Mouse (Mus musculus): ENCODE data around the gene Slc4a4.

The Slc4a4 gene

DNA sequence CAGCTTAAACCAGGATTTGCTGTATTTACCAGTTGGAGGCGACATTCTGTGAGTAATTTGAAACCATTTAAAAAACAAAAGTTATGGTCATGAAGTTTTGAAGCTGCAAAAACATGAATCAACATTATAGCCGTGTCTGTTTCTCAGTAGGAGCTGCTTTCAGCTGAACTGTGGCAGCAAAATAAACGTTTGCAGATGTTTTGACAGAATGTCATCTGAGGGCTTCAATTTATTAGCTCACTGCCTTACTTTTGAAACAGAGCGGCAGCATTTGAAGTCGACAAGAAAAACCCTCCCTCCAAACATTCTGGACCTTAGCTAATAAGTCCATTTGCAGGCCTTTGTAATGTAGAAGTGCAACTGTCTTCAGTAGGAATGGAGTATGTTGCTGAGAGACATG is 123.5 kb downstream of the Slc4a4 start:
- DNase-seq (ENCODE audit: low read depth), result peak; percentile 43

DNA sequence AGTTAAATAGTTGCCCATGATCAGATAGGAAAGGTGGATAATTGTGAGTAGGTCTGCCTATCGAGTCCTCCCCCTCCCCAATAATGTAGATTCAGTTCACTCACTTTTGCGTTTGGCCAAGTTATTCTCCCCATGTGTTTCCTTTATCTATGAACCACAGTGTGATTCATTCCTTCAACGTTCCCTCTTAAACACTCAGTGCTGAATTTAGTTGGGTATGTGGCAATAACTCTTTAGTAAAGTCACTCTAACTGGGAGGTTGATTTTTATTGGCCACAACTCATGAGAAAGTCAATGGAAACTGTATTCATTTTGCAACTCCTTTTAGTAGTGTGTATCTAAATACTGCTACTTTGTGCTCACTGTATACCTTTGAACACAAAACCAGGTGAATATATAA is 125.8 kb downstream of the Slc4a4 start:
- peak; percentile 58 for DNase-seq (ENCODE audit: low read depth)

DNA sequence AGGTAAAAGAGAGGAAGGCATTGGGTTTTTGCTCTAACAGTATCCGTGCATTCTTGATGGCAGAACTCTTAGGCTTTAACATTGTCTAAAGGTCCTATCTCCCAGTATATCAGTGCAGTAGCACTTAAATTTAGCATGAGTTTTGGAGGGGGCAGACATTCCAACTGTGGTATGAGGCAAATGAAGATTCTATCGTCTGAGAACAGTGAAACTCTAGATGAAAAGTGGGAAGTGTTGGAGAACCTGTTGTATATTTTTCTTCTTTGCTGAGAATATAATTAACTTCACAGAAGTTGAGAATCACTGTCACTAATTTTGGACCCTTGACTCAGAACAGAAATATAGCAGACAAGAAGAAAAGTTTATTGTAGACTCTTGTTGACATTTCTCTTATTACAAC is 128.2 kb downstream of the Slc4a4 start:
- DNase-seq (ENCODE audit: low read depth), result no peak

DNA sequence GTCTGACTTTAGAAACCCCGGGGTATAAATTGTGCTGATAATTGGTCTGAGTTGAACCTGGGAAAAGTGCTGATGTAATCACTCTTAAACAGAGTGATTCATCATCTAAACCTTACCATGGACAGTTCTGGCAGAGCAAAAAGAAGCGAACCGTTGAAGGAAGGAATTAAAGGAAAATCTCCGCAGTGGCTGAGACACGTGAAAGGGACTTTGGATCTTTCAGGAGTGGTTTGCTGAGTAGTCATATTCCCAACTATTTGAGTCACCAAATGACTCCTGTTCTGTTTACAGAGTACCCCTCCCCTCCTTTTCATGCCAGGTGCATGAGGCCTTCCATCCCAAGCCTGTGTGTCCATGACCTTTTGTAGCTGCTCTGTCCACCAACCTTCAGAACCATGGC is 129.3 kb downstream of the Slc4a4 start:
- peak; percentile 18 for DNase-seq (ENCODE audit: low read depth)

DNA sequence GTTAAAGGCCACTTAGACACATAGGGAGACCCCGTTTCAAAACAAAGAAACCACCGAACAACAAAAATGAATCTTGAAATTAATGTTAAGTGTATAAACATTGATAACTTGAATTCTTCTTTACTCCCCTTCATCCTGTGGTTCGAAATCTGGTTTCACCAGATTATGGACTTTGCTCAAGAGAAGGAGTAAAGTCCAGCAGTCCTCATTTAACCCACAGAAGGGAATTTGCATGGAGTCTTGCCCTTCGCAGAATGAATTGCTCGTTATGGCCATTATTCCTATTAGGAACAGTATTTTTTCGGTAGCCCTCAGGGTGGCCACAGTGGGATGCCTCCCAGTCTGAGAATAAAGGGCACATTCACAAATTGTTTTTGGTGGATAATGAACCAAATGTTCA is 131.9 kb downstream of the Slc4a4 start:
- DNase-seq (ENCODE audit: low read depth), result no peak

DNA sequence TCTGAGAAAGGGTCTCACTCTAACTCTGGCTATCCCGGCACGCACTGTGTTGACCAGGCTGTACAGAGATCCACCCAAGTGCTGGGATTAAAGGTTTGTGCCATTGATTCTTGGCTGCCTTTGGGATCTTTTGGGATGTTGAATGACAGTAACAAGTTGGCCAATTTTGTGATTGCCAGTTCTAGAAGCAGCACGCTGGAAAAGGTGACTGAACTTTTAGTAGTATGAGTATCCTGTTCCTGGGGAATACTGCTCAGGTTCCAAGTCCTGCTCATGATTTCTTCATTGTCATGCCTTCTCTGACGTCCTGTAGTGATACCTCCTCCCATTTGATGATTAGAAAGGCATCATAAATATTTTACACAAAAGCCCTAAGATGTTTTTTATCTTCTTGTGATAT is 137.8 kb downstream of the Slc4a4 start:
- DNase-seq (ENCODE audit: low read depth), result no peak

DNA sequence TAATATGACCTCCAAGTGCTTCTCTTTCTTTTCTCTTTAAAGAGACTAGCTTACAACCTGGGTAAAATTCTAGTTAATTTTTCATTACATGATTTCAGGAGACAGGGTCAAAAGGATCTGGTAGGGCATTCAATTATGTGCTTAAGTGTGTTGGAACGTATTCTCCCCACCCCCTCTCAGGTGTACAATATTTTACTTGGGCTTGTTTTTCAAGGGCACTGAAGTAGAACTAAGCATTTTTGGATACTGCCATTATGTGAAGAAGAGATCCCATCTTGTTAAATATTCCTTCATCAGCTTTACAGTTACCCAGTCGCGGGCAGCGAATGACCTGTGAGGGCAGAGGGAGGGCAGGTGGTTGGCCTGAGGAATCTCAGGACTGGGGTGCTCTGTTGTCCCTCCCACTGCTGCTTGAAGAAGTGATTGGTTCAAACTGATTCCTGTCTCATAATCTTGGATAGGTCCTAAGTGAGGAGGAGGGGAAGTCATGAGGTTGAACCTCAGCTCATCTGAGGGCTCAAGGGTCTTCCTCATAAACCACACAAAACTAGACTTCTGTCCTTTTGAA is 141.0 kb downstream of the Slc4a4 start:
- DNase-seq (ENCODE audit: low read depth), result no peak

DNA sequence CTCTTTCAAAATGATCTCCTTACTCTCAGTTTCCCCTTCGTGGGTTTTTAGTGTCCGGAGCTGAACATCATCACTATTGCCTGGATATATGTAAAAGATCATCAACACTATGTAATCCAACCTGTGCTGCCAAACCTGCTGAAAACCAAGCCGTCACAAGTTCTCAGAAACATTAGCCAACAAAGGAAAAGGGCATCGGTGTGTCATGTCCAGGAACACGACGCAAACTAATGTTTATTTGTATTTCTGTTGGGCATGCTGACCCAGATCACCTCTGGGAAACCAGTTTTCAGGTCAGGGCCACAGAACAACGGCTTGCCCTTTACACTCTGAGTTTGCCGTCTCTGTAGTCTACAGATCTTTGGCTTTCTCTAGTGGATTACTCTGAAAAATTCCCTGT is 146.0 kb downstream of the Slc4a4 start:
- no peak for DNase-seq (ENCODE audit: low read depth)

DNA sequence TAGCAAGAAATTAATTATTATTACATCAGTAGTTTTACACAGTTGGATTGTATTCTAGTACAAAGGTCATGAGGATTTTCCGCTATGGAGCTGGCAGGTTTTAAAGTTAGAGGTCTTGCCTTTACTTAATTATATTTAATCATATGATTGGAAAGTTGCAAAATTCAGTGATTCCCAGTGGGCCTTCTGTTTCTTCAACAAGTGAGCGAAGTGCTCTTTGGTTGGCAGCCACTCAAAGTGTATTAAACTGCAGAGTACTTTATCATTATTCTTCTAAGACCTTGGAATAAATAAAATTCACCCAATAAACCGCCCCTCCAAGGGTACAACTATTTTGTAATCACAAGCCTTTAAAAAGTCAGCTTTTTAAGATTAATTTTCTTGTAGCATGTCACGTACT is 146.6 kb downstream of the Slc4a4 start:
- peak; percentile 12 for DNase-seq (ENCODE audit: low read depth)

DNA sequence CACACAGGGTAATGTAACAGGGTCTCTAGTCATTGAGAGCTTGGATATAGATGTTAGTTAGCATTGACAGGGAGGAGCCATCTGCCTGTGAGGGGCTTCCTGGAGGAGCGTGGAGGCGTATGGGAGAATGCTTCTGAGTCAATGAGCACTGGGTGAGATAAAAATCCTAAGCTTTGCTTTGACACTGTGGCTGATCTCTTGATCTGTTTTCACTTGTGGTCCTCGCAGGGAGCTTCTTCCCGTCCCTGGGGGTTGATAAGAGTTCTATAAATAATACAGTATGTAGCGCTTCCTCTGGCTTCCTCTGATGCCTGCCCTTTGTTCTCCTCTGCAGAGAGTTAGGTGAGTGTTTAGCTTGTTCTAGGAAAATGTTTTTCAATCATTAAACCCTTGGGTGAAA is 149.5 kb downstream of the Slc4a4 start:
- DNase-seq (ENCODE audit: low read depth), result no peak

DNA sequence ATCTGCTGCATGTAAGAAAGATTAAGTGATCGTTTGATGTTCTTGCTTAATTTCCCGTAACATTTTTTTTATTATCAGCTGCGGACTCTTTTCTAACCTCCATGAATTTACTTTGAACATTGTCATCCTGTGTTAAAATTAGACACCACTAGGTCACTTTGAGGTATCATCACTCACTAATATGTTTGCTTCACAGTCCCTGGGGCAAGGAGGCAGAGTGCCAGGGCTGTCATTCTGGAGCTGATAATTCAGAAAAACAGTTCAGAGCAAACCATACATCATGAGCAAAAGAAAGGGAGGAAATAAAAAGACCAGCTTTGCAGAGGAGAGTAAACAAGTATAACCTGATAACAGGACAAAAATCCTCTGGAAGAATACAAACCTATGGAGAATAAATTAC is 154.2 kb downstream of the Slc4a4 start:
- no peak for DNase-seq (ENCODE audit: low read depth)

DNA sequence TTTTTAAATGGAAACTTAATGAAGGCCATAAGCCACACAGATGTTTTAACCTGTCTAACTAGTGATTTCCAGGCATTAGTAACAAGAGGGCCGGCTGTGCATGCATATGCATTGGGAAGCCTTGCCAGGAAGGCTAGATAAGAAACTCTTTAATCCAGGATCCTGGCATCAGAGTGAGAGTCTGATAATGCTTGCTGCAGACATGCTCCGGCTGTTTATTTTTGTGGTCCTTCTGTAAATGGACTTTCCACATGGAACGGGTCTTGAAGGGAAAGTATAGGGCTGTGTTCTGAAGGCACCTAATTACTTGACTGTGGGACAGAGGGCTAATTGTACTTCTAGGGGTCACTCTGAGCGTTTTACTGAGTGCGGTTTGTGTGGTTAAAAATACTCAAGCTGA is 157.2 kb downstream of the Slc4a4 start:
- no peak for DNase-seq (ENCODE audit: low read depth)

DNA sequence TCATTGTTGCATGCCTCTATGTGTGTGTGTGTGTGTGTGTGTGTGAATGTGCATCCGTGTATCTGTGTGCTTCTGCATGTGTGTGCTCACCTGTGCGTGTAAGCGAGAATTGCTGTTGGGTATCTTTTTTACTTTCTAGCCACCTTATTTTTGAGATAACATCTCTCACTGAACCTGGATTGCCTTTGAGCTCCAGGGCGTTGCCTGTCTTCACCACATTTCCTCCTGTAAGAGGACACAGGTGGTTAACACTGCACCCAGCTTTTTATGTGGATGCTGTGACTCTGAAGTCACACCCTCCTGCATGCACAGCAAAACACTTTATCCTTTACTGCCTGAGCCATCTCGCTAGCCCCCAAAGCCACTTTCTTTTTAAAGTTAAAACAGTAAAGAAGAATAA is 158.2 kb downstream of the Slc4a4 start:
- no peak for DNase-seq (ENCODE audit: low read depth)

DNA sequence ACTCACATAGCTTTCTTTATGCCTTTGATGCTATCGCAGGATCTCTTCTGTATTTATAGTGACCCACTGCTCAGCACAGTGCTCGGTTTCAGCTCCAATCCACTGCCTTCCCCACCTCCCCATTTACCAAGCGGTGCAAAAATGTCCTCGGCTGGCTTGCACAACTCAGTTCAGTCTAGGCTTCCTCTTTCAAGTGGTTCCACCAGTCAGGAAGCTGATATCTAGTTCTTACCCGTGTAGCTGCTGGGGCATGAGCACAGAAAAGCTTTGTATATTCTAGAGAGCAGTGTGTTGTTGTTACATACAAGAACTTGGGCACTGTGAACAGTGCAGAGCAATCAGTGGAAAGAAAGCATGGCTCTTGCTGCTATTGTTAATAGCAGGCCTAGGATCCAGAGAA is 165.0 kb downstream of the Slc4a4 start:
- DNase-seq (ENCODE audit: low read depth), result no peak

DNA sequence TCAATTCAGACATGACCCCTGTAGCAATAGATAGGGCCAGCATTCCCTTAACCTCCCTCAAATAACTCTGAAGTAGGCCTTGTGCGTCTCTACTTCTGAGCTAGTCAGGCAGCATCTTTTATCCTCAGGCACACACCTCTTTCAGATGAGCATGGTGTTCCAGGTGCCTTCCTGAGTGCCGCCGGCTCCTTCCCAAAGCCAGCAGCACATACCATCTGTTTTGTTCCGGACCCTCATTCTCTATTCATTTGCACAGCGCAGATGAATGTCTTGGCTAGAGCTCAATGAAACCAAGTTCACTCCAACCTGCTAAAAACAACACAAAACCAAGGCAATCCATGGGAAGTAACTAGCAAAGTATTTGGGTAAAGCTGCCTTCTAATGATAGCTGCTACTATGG is 165.6 kb downstream of the Slc4a4 start:
- no peak for DNase-seq (ENCODE audit: low read depth)

DNA sequence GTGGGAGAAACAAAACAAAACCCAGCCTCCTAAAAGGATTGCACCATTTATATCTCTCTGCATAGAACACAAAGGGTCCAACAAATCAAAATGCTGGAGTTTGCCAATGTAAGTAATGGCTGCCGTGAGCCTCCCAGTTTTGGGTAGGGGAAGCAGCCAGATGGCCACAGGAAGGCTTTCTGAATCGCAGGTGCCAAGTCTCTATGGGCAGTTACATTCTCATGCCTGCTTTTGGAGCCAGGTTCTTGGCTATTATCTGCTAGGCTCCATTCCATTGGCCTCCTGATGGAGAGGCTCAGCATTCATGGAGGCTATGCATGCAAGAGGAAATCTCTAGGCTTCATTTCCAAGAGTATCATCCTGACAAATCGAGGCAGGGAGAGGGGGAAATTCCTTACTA is 169.0 kb downstream of the Slc4a4 start:
- no peak for DNase-seq (ENCODE audit: low read depth)

DNA sequence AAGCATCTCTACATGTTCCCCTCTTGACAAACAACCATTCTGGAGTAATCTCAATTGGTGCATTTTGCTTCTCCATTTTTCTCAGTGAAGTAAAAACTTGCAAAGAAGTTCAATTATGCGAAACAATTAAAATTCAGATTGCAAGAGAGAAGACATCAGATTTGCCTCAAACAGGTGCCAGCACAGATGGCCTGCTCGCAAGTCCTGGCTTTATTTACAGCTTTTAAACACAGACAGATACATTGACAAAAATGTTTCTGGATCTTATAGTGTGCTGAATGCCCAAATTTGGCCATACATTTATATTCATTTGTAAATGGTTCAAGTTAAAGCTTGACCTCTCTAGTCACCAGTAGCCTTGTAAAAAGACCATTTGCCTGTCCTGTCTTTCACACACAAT is 169.8 kb downstream of the Slc4a4 start:
- no peak for DNase-seq (ENCODE audit: low read depth)

DNA sequence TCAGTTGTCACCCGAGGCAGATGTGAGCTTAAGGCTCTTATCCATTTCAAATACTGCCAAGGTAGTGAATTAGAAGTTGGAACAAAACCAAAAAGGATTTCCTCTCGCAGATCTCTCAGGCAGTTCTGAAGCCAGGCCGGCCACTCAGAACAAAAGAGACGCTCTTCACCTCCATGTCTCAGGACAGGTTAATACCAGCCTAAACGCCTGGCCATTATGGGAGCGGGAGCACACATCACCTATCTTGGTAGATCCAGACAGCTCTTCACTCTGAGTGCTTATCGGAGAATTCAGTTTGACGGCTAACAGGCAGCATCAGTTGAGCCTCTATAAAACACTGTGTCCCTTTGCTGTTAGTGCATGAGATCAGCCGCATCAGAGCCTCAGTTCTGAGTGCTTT is 174.5 kb downstream of the Slc4a4 start:
- no peak for DNase-seq (ENCODE audit: low read depth)

DNA sequence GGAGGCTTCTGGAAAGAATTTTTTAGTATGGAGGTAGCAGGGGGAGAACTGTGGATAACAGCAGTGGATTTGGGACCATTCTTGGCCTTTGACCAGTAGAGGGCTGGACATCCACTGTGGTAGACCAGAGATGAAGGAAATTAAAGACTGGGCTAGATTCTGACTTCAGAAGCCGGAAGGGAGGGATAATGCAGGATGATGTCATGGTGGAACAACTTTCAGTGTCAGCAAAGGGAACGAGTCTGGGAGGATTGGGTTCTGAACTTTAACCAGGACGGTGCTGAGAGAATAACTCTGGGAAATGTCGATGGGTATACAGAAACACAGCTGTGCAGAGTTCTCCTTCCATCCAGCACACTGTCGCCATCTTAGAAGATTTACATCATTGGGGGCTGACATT is 175.7 kb downstream of the Slc4a4 start:
- DNase-seq (ENCODE audit: low read depth), result no peak

DNA sequence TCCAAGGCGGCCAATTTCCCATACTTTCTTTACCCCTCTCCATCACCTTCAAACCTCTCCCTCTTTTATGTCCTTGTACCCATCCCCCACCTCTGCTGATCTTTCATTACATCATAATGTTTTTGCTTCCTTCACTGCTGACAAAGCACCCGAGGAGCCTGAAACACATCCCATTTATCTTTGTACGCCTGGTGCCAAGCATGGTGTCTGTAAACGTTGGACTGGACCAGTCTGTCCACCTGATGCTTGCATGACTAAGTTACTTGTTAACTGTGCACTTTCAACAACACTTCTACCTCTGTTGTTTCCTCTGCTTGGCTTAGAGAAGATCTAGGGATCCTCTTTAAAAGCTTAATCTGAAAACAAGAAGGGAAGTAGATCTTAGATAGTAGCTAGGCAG is 180.5 kb downstream of the Slc4a4 start:
- no peak for DNase-seq (ENCODE audit: low read depth)

DNA sequence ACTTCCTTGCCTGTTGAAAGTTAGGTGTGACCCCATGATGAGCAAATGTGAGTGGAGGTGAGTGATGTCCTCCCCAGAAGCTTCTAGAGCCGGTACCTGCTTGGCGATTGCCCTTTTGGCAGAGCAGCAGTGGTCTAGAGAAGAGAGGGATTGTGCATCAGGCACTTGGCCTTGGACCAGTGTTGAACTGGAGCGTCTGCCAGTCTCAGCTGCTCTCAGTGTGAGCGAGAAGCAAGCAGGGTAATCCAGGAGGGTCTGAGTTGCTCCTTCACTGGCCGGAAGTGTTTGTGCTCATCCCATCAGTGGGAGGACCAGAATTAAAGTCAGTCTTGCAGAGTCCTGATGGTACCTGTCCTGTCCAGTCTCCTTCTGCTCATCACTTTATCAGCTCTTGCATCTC is 181.5 kb downstream of the Slc4a4 start:
- no peak for DNase-seq (ENCODE audit: low read depth)

DNA sequence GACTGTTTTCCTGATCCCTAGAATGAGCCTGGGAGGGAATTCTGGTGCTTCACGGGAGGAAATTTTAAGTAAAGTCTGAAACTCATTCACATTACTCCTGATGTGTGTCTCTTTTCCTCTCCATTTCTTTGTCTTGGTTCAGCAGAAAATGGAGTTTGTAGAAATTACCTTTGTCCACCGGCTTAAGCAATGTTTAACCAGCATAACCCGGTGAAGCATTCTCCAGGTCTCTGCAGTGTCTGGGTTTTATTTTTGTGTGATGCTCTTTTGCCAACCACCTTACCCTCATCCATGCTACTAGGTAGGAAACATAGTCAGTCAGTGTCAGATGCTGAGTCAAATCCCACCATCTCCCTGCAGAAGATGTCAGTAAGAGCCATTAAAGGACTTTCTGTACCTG is 183.4 kb downstream of the Slc4a4 start:
- no peak for DNase-seq (ENCODE audit: low read depth)

DNA sequence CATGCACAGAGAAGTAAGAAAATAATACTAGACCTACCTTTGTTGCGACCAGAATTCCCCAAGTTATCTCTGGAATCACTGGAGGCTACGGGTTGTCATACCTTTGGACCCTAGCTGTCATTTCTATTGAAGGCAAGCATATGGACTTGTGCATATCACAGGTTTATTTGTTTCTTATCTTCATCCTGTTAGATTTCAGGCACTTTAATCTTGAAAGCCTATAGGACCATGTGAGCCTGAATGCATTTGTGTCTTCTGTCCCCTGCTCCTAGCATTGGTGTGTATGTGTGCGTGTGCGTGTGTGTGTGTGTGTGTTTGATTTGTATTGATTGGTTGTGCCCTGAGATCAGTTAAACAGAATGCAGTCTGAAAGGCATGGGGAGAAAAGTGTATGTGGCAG is 185.3 kb downstream of the Slc4a4 start:
- DNase-seq (ENCODE audit: low read depth), result no peak

DNA sequence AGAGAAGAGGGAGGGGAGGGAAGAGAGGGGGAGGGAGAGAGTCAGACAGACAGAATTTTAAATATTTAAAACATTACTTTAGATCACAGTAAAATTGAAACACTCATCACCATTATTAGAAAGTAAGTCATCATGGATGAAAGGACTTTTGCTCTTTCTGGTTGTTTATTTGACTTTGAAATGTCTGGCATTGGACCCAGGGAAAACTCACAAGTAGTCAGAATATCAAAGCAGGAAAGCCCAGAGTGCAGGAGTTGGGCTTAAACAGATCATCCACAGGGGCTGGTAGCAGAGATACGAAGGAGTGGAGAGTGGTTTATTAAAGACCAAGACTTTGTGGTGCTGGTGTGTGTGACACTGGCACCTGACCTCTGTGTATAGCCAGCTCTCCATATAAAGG is 191.1 kb downstream of the Slc4a4 start:
- peak; percentile 10 for DNase-seq (ENCODE audit: low read depth)

DNA sequence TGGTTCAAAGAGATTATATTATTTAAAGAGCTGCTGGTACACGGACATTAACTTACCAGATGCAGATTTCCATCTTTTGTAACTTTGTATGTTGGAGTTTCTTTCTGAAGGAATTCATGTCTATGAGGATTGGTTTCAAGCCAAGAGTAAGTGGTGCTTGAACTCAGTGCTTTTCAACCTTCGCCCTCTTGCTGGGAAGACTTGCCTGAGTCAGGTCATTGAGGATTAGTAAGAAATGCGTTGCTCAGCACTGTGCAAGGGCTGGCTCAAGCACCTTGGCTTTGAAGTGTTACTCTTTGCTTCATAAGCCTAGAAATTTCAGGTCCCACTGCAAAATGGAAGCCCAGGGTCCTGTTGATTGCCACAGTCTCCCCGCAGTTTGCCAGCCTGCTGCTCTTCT is 196.9 kb downstream of the Slc4a4 start:
- DNase-seq (ENCODE audit: low read depth), result no peak
